Mouse (Mus musculus) monocyte, adult 2 months (primary cell): ENCODE results near the gene Olfr906.

ENCODE experiments used
- DNase-seq, 2 experiments: peaks; one replicate each; pipeline ENCODE4 v3.0.0; 2022; ENCODE audit warnings: low spot score in 2 of 2, low read depth in 1 of 2

Olfr906 gene

DNA sequence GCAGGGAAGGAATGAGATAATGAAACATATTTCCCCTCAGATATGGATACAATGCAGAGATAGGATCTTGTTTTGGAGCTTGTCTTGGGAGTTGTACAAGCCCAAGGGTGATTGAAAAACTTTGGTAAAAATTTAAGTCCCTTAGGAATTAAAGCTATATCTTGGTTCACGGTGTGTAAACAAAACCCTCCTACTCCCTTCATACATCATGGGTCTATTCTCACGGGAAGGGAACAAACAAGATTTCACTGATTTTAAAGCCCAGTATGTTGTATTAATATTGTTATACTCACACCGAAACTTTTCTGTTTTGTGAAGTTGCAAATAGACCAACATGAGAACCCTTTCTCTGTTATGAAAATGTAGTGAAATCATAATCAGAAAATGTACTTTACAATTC lies at the start of gene Olfr906:
Olfr906 (plus strand) TSS at position 301 of the 400 bp plus-strand sequence.
- DNase-seq = no peak

DNA sequence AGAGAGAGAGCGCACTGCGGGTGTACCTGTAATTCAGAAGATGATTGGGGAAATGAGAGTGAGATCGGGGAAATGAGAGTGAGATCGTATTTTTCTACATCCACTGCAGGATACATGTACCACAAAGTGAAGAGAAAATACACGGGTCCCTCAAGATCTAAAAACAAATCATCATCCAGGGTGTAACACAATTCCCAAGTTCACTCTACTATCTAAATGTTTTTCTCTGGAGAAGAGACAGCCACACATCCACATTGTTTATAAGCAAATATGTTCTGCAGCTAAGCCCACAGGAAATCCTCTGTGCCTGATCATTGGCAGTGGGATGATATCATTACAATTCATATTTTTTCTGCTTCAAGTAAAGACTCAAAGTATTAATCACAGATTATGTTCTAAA lies 39.5 kb upstream of the Olfr906 start, which contains the start of gene Olfr902:
Olfr902 (plus strand) TSS at position 301 of the 400 bp plus-strand sequence.
- DNase-seq = no peak

DNA sequence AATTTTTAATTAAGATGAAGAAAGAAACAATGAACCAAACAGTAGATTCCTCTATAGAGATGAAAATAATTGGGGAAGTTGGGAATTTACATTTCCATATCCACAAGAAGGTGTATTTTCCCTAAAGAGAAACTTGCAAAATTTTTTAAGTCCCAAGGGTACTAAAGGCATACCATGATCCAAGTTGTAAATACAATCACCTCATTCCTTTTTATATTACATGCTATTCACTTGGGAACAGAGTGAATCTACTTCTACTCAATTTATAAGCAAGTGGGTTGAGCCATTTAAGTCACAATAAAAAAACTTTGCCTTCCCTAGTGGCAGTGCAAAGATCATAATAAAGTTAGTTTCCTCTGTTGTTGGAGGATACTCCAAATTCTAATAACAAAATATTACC lies 24.0 kb upstream of the Olfr906 start, which contains the start of gene Olfr904:
Olfr904 (plus strand) TSS at position 301 of the 400 bp plus-strand sequence.
- no peak for DNase-seq

DNA sequence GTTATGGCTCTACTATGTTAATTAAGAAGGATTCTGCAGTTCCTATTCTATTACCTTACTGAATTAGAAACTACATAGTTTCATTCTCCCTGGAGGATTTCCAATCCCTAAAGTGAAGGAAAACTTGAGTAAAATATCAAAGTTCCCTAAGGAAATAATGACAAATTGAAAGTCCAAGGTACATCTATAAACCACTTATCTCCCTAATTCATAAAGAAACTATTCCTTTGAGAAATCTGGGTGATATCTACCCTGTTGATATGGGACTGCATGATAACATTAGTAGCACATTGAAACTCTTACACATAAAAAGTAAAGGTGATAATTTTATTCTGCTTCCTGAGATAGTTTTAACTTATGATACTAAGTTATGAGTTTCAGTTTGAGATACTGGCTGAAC lies 16.1 kb upstream of the Olfr906 start, which contains the start of gene Olfr905:
Olfr905 (plus strand) TSS at position 301 of the 400 bp plus-strand sequence.
- no peak for DNase-seq

DNA sequence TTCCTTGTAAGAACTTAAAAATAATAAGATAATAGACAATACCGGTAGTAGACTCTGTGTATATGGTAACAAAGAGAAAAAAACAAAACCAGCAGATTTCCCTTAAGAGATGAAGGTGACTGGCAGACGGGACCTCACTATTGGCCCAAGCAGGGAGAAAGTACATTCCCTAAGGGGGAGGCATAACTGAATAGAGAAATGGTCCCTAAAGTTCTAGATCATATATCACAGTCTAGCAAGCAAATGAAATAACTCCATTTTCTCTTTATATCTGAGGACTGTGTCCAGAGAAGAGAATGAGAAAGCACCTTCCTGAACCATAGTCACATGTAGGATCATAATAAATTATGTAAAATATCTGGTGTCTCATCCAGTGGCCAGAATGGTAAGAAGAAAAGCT lies 8.6 kb downstream of the Olfr906 start, which contains the start of gene Olfr907:
Olfr907 (plus strand) TSS at position 301 of the 400 bp plus-strand sequence.
- DNase-seq = no peak

DNA sequence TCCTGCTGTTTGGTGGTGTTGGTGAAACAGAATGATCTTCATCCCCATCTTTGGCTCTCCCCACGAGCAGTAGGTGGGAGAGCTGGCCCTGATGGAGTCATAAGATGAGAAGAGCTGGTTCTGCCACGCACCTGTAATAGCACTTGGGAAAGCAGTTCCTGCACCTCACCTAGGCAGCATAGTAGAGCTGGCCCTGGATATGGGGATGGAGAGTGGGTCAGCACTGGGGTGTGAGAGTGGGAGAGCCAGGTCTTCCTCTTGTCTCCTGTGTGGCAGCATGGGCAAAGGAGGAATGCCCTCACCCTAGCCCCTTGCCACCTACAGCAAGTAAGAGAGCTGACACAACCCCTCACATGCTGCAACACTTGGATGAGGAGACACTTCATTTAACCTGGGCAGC lies 25.5 kb downstream of the Olfr906 start:
- no peak for DNase-seq

DNA sequence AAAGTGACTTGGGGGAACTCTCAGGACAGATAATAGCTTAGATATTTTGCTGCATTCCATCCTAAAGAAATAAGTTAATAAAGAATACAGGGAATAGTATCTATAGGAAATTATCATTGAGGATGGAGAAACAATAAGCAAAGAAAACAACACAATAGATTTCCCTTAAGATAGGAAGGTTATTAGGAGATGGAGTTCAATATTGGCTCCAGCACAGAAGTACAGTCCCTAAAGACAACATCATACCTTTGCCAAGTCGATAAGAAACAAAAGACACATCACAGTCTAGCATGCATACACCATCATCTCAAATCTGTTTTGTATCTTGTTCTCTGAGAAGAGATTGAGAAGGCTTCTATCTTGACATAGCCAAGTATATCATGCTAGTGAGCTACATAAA lies 34.4 kb downstream of the Olfr906 start, which contains the start of gene Olfr911-ps1:
Olfr911-ps1 (plus strand) TSS at position 301 of the 400 bp plus-strand sequence.
- DNase-seq = no peak

DNA sequence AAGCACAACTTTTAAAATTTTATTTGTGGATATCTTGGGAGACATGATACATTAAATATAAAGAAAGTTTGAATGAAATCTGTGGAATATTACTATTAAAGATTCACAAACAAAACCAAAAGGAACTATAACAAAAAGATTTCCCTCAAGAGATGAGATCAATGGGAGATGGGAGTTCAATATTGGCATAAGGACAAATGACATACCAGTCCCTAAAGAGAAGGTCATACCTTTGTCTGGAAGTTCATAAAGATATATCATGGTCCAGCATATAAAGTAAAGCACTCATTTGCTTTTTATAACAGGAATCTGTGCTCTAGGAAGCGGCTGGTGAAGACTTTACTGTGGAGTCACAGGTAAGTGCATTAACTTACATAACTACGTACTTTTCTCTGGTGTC lies 50.7 kb downstream of the Olfr906 start, which contains the start of gene Olfr910:
Olfr910 (plus strand) TSS at position 301 of the 400 bp plus-strand sequence.
- no peak for DNase-seq
